Mouse (Mus musculus) hindlimb bud, embryonic 11.5 days (tissue): ENCODE results near the gene Fez2.

Experiments used
- DNase-seq: peaks from one replicate; pipeline ENCODE4 v3.0.0-alpha.2; 2012; ENCODE audit warnings: low read depth, low spot score; ENCODE audit errors: extremely low spot score

Fez2 gene

GRCm38 (mm10) chr17:78368481-78368880, 49.5 kb downstream of the Fez2 start:
- no peak for DNase-seq

GRCm38 (mm10) chr17:78366070-78366469, 51.9 kb downstream of the Fez2 start:
- no peak for DNase-seq

GRCm38 (mm10) chr17:78364555-78365302, 53.2 kb downstream of the Fez2 start:
- DNase-seq = no peak

GRCm38 (mm10) chr17:78361939-78362728, 55.8 kb downstream of the Fez2 start:
- no peak for DNase-seq

GRCm38 (mm10) chr17:78358251-78358726, 59.7 kb downstream of the Fez2 start:
- DNase-seq = no peak

GRCm38 (mm10) chr17:78357753-78358152, 60.2 kb downstream of the Fez2 start:
- no peak for DNase-seq

- no peak for DNase-seq
Observed at GRCm38 (mm10) chr17:78355611-78356010, 62.3 kb downstream of the Fez2 start.

- DNase-seq = no peak
Observed at GRCm38 (mm10) chr17:78354871-78355270, 63.1 kb downstream of the Fez2 start.

- DNase-seq = no peak
Observed at GRCm38 (mm10) chr17:78354411-78354810, 63.5 kb downstream of the Fez2 start.

GRCm38 (mm10) chr17:78352500-78352855, 65.5 kb downstream of the Fez2 start:
- no peak for DNase-seq

- DNase-seq = no peak
Observed at GRCm38 (mm10) chr17:78351676-78352499, 66.1 kb downstream of the Fez2 start.

GRCm38 (mm10) chr17:78347111-78347801, 70.7 kb downstream of the Fez2 start:
- no peak for DNase-seq

GRCm38 (mm10) chr17:78343688-78344087, 74.3 kb downstream of the Fez2 start:
- DNase-seq = no peak

- DNase-seq = no peak
Observed at GRCm38 (mm10) chr17:78335250-78335649, 82.7 kb downstream of the Fez2 start.

GRCm38 (mm10) chr17:78333275-78333674, 84.7 kb downstream of the Fez2 start:
- DNase-seq = no peak

GRCm38 (mm10) chr17:78331438-78331837, 86.5 kb downstream of the Fez2 start:
- DNase-seq = no peak

- no peak for DNase-seq
Observed at GRCm38 (mm10) chr17:78328287-78328686, 89.7 kb downstream of the Fez2 start.

GRCm38 (mm10) chr17:78327187-78327586, 90.8 kb downstream of the Fez2 start:
- no peak for DNase-seq

- no peak for DNase-seq
Observed at GRCm38 (mm10) chr17:78326381-78326780, 91.6 kb downstream of the Fez2 start.

GRCm38 (mm10) chr17:78325761-78326332, 92.1 kb downstream of the Fez2 start:
- no peak for DNase-seq
